Mouse (Mus musculus) thymus, adult 2 months (tissue): Measurements from ENCODE around the gene Cacng1. TPM values are rescaled to one million over a fixed set of nuclear protein-coding genes. Genes with fewer than 3 reads are reported as not detected.

ENCODE experiments used
- DNase-seq: peaks from one replicate; pipeline ENCODE4 v3.0.0; 2021
- H3K27ac ChIP-seq: fragments of 200-500 bp; 2 replicates; pipeline ENCODE4 v1.5.1; 2012; ENCODE audit warnings: low read length, control low read depth; ENCODE audit not compliant: control insufficient read depth, insufficient read depth
- H3K27me3 ChIP-seq: fragments of 200-500 bp; 2 replicates; pipeline ENCODE4 v1.6.1; 2012; ENCODE audit warnings: mild to moderate bottlenecking, low read length, moderate library complexity, mixed read lengths; ENCODE audit not compliant: control insufficient read depth, insufficient read depth
- H3K36me3 ChIP-seq: fragments of 200-500 bp; 2 replicates; pipeline ENCODE4 v1.6.1; 2012; ENCODE audit warnings: mild to moderate bottlenecking, low read length, moderate library complexity; ENCODE audit not compliant: control insufficient read depth, insufficient read depth
- H3K4me1 ChIP-seq: fragments of 200-500 bp; replicated peaks from 2 replicates; pipeline ENCODE4 v1.6.1; 2012; ENCODE audit warnings: low read length; ENCODE audit not compliant: control insufficient read depth, insufficient read depth
- H3K4me3 ChIP-seq: fragments of 200-500 bp; 2 replicates; pipeline ENCODE4 v1.5.1; 2012; ENCODE audit warnings: mild to moderate bottlenecking, low read length, control low read depth, moderate library complexity; ENCODE audit not compliant: control insufficient read depth, insufficient read depth
- CTCF ChIP-seq: fragments of 200-500 bp; IDR thresholded peaks from 2 replicates; pipeline ENCODE4 v1.5.1; 2012; ENCODE audit warnings: mild to moderate bottlenecking, control low read depth, low read length, moderate library complexity, borderline replicate concordance; ENCODE audit not compliant: control insufficient read depth, poor library complexity, insufficient read depth; ENCODE audit errors: extremely low read depth
- POLR2A ChIP-seq: fragments of 200-500 bp; IDR thresholded peaks from 2 replicates; pipeline ENCODE4 v1.6.1; 2012; ENCODE audit warnings: mild to moderate bottlenecking, low read length, control low read depth, moderate library complexity; ENCODE audit not compliant: control insufficient read depth, poor library complexity, insufficient read depth; ENCODE audit errors: extremely low read depth
- WGBS: fragments of 180-500 bp; shearing (Covaris S2); methylation state at CpG from one replicate; pipeline ENCODE4 v1.1.7; 2018; 5-methylcytosine and 5-hydroxymethylcytosine counted together
- polyA plus RNA-seq: library from polyadenylated mRNA; depleted of rRNA; stranded (reverse); fragments of >200 nt; gene quantifications from 2 replicates; pipeline ENCODE4 v1.2.3, GENCODE M21; 2012

Gene Cacng1
- polyA plus RNA-seq, 1 experiment = 0.18 TPM

DNA sequence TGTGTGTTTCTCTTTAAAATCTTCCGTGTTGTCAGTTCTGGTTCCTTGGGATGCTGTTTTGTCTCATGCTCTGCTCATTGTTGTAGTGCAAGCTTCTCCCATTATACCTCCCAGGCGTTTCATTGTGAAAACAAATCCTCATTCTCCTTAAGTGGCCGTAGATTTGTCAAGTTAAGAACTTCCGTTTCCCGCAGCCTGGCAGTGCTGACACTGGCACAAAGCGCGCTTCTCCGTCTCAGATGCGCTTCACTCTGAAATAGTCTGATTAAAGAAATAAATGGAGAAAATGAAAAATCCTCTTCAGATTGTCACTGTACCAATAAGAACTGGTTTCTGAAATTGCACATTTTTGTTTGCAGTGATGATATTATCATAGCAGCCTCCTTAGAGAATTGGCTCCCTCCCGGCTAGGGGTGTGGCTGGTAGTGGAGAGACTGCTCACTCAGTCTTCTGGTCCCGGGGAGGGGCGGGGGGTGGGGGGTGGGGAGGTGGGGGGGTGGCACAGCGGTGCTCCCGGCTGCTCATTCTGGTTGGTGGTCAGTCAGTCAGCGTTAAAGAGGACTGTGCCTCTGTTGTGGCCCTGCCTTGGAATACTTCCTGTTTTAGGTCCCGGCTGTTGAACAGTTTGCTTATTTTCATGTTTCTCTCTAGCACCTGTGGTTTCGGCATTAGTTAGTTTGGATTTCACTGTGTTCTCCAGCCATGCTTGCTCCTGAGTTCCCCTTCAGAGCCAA lies 39.9 kb downstream of the Cacng1 start:
- peaks cover 14% of the 10 kb centered on the region for H3K4me1 ChIP-seq
- no peak overlapping the region for H3K4me3 ChIP-seq
- no peak overlapping the region for H3K27ac ChIP-seq
- no peak for TF ChIP-seq POLR2A
- no peak for TF ChIP-seq CTCF
- H3K27me3 ChIP-seq = no peaks in the 10 kb centered on the region
- 73% methylated on average over 17 of the region's 17 CpGs for WGBS
- peaks cover 25% of the 10 kb centered on the region for H3K36me3 ChIP-seq
- DNase-seq = no peak

DNA sequence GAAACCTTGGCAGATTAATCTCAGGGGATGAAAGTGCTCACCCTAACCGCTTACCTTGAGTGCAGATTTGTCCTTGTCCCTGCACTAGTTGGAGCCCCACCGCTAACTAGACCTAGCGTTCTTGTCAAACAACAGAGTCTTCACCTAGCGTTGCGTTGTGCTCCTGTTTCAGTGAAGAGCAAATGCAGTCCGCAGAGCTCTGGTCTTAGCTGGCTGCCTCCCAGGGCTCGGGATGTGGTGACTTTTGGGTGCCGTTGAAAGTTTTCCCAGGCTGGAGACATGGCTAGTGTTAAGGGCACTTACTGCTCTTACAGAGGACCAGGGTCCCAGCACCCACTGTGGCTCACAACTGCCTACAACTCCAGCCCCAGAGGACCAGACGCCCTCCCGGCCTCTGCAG lies 41.1 kb downstream of the Cacng1 start:
- Histone ChIP-seq H3K36me3 (peaks cover 35% of the 10 kb centered on the region), H3K4me3 (no peak overlapping the region), H3K27me3 (no peaks in the 10 kb centered on the region), H3K4me1 (peaks cover 18% of the 10 kb centered on the region), H3K27ac (no peak overlapping the region)
- DNase-seq = no peak
- WGBS = 89% methylated on average over 10 of the region's 10 CpGs
- TF ChIP-seq CTCF (no peak), POLR2A (no peak)

DNA sequence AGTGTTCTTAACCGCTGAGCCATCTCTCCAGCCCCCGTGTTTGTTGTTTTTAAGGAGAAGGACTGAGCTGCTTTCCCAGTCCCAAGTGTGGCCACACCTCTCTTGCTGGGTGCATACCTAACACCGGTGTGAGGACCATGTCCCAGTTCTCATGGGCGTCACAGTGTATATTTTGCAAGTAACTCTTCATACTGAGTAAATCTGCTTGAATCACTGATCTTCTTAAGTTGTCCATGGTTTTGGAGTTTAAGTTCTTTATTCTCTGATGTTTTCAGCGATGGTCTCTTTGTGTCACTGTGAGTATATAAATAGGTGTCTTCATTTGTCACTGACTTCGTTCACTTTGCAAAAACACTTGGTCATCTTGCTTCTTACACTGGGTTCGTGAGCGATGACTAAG lies 41.7 kb downstream of the Cacng1 start:
- Histone ChIP-seq H3K27me3 (no peaks in the 10 kb centered on the region), H3K4me3 (no peak overlapping the region), H3K4me1 (peaks cover 18% of the 10 kb centered on the region), H3K36me3 (peaks cover 41% of the 10 kb centered on the region), H3K27ac (no peak overlapping the region)
- DNase-seq = no peak
- 99% methylated on average over 8 of the region's 8 CpGs for WGBS
- TF ChIP-seq POLR2A = no peak
- no peak for TF ChIP-seq CTCF

DNA sequence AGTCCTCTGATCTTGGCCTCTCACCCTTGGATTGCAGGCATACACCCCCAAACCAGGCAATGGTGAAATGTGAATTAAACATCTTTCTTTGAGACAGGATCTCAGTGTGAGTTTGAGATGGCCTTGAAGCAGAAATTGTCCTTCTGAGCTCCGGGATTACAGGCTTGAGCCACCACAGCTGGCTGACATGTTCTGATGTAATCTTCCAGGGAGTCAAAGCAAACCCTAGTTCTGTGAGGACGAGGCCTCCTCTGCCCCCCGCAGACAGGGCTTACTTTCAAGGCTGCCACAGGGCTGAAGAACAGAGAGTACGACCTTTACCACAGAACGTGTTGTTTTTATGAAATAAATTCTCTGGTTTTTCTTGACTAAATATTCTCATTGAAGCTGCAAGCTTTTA lies 42.3 kb downstream of the Cacng1 start:
- H3K27me3 ChIP-seq = no peaks in the 10 kb centered on the region
- 37% methylated on average over 5 of the region's 5 CpGs for WGBS
- no peak overlapping the region for H3K4me3 ChIP-seq
- DNase-seq = no peak
- H3K36me3 ChIP-seq = peaks cover 44% of the 10 kb centered on the region
- peaks cover 18% of the 10 kb centered on the region for H3K4me1 ChIP-seq
- no peak overlapping the region for H3K27ac ChIP-seq
- no peak for TF ChIP-seq POLR2A

DNA sequence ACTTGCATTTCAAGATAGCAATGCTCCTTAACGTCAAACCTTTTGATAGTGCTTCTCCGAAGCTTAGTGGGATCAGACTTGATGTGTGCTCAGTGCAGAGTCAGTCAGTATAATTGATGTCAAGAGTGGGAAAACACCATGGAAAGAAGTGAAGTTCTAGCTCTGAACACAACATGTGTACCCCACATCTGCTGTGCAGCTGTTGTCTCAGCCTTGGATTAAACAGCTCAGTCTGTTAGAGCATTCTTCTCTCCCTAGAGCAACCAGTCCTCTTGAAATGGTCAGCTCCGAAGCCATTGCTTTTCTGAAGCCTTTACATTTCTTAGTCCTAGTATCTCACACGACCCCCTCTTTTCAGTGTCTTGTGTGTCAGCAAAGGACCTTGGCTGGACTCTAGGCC lies 47.3 kb downstream of the Cacng1 start:
- Histone ChIP-seq H3K27ac (no peak overlapping the region), H3K27me3 (no peaks in the 10 kb centered on the region), H3K4me3 (no peak overlapping the region), H3K4me1 (peaks cover 15% of the 10 kb centered on the region), H3K36me3 (peaks cover 78% of the 10 kb centered on the region)
- TF ChIP-seq POLR2A (no peak), CTCF (no peak)
- 95% methylated on average over 4 of the region's 4 CpGs for WGBS
- no peak for DNase-seq

- WGBS = 34% methylated on average over 6 of the region's 6 CpGs
- H3K4me1 ChIP-seq = peaks cover 15% of the 10 kb centered on the region
- no peaks in the 10 kb centered on the region for H3K27me3 ChIP-seq
- H3K36me3 ChIP-seq = peaks cover 78% of the 10 kb centered on the region
- no peak overlapping the region for H3K27ac ChIP-seq
- no peak overlapping the region for H3K4me3 ChIP-seq
- TF ChIP-seq POLR2A = no peak
- no peak for TF ChIP-seq CTCF
- no peak for DNase-seq
Measured at GRCm38 (mm10) chr11:107668223-107668622, 48.1 kb downstream of the Cacng1 start.

GRCm38 (mm10) chr11:107667542-107667941 lies 48.8 kb downstream of the Cacng1 start:
- H3K27ac ChIP-seq = no peak overlapping the region
- peaks cover 78% of the 10 kb centered on the region for H3K36me3 ChIP-seq
- TF ChIP-seq POLR2A = no peak
- no peak for TF ChIP-seq CTCF
- DNase-seq = no peak
- 92% methylated on average over 2 of the region's 2 CpGs for WGBS
- peaks cover 15% of the 10 kb centered on the region for H3K4me1 ChIP-seq
- no peak overlapping the region for H3K4me3 ChIP-seq
- H3K27me3 ChIP-seq = no peaks in the 10 kb centered on the region
